In the genomic region with DNA sequence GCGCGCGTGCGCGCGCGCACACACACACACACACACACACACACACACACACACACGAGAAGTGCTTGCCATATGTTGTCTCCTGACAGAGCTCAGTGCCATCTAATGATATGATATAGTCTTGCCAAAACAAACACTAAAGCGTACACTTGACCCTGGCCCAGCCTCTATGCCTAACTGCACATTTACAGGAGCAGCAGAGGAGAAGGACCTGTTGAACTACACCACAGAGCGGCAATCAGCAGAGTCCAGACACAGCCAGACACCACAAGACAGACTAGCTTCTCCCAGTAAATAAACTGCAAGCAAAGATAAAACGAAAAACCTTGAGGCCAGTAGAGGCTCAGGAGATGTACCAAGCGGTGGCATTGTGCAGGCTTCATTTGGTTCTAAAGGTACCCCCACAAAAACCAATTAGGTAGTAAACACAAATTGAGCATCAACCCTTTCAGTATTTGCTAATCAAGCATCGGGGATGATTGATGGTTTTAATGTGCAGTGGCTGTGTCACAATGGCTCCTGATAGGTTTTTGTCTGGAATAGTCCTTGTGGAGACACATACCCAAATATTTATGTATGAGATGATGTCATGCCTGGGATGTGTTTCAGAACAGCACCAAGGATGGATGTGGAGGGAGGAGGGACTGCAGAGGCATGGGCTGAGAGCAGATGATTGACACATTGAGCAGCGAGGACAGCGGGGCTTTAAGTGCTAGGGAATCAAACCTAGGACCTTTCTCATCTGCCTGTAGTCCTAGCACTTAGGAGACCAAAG, we compare ENCODE assay signal across 10 mouse cellular contexts.
A peak's percentile ranks its signal among the peaks of the same experiment; 100 is the strongest.
DNase-seq lines count a peak whose midpoint lies in the region; ATAC-seq lines count a peak whose summit lies in the region.
"Had no signal": no experiment of that assay in that cellular context is flagged by ENCODE, and none has a peak within 500 bp of the region (broad histone marks: within the 10 kb centered on the region; RNA-seq: fewer than 3 reads in every experiment).

No protein-coding gene starts in this region.

- H3K4me1 ChIP-seq in neural tube, embryonic 14.5 days (ENCODE audit: control insufficient read depth, insufficient read depth, low read length) = no peaks in the 10 kb centered on the region
- peaks cover 22% of the 10 kb centered on the region for H3K4me1 ChIP-seq in neural tube, embryonic 15.5 days
- peaks cover 8% of the 10 kb centered on the region for H3K4me1 ChIP-seq in liver, embryonic 16.5 days (ENCODE audit: control insufficient read depth, low read depth, low read length)

- peak; percentile 51; the same call in 1 of the 2 replicates for ATAC-seq in neural tube, embryonic 14.5 days (ENCODE audit: low read depth)
- ATAC-seq in neural tube, embryonic 15.5 days (ENCODE audit: low FRiP score) = no peak
- peak; percentile 77 for ATAC-seq in liver, embryonic 16.5 days (ENCODE audit: low read depth)
- ATAC-seq in activated CD4-positive, CD25-positive, alpha-beta regulatory T cell, adult 4 months = no peak

- no peaks in the 10 kb centered on the region for H3K9me3 ChIP-seq in neural tube, embryonic 14.5 days (ENCODE audit: control insufficient read depth, low read length)
- H3K9me3 ChIP-seq in neural tube, embryonic 15.5 days (replicated peaks) = no peaks in the 10 kb centered on the region
- H3K9me3 ChIP-seq in liver, embryonic 16.5 days (replicated peaks; ENCODE audit: control insufficient read depth, low read length) = no peaks in the 10 kb centered on the region

- H3K36me3 ChIP-seq in neural tube, embryonic 14.5 days (ENCODE audit: control insufficient read depth, insufficient read depth, low read length) = no peaks in the 10 kb centered on the region
- no peaks in the 10 kb centered on the region for H3K36me3 ChIP-seq in neural tube, embryonic 15.5 days
- H3K36me3 ChIP-seq in liver, embryonic 16.5 days (ENCODE audit: control insufficient read depth, insufficient read depth) = no peaks in the 10 kb centered on the region

- WGBS in neural tube, embryonic 14.5 days = 84% methylated on average over 15 of the region's 15 CpGs
- 78% methylated on average over 15 of the region's 15 CpGs for WGBS in neural tube, embryonic 15.5 days
- WGBS in liver, embryonic 16.5 days (ENCODE audit: insufficient replicate concordance) = 43% methylated on average over 15 of the region's 15 CpGs

- no peak overlapping the region for H3K4me3 ChIP-seq in neural tube, embryonic 14.5 days (ENCODE audit: low read depth, low read length)
- H3K4me3 ChIP-seq in neural tube, embryonic 15.5 days (replicated peaks) = no peak overlapping the region
- H3K4me3 ChIP-seq in liver, embryonic 16.5 days (ENCODE audit: low read depth, low read length) = no peak overlapping the region

- peak; percentile 45 for DNase-seq in embryo, embryonic 10.5 days (ENCODE audit: low spot score)
- no peak for DNase-seq in embryo, embryonic 9.5 days (ENCODE audit: extremely low spot score)
- no peak for DNase-seq in testis, postnatal 10 days (ENCODE audit: low spot score)
- no peak for DNase-seq in spleen, adult 12 weeks (ENCODE audit: low spot score)
- DNase-seq: thymus, adult 2 months had no signal

- H3K4me2 ChIP-seq in neural tube, embryonic 14.5 days (ENCODE audit: low read depth, low read length) = no peak overlapping the region
- H3K4me2 ChIP-seq in neural tube, embryonic 15.5 days = no peak overlapping the region
- H3K4me2 ChIP-seq in liver, embryonic 16.5 days (ENCODE audit: low read depth, low read length) = no peak overlapping the region

- H3K27me3 ChIP-seq in neural tube, embryonic 14.5 days (ENCODE audit: control insufficient read depth, insufficient read depth, low read length) = no peaks in the 10 kb centered on the region
- H3K27me3 ChIP-seq in neural tube, embryonic 15.5 days (replicated peaks) = no peaks in the 10 kb centered on the region
- H3K27me3 ChIP-seq in liver, embryonic 16.5 days (ENCODE audit: control insufficient read depth, insufficient read depth, low read depth, low read length) = no peaks in the 10 kb centered on the region

- H3K9ac ChIP-seq in neural tube, embryonic 14.5 days (replicated peaks; ENCODE audit: low read depth, low read length) = no peak overlapping the region
- no peak overlapping the region for H3K9ac ChIP-seq in neural tube, embryonic 15.5 days (replicated peaks)
- H3K9ac ChIP-seq in liver, embryonic 16.5 days (ENCODE audit: low read depth, low read length) = no peak overlapping the region

- no peak overlapping the region for H3K27ac ChIP-seq in neural tube, embryonic 14.5 days (ENCODE audit: low read depth, low read length)
- no peak overlapping the region; the same call in 1 of the 2 replicates for H3K27ac ChIP-seq in neural tube, embryonic 15.5 days (replicated peaks)
- H3K27ac ChIP-seq in liver, embryonic 16.5 days (ENCODE audit: low read length) = no peak overlapping the region
- H3K27ac ChIP-seq: macrophage had no signal

Comparison
In these comparisons a context has a peak if more than half of its experiments do, and no peak if none do; other contexts are left out.
1. ATAC-seq: peak in neural tube, embryonic 14.5 days (single experiment) and liver, embryonic 16.5 days (single experiment); none in neural tube, embryonic 15.5 days (single experiment) and activated CD4-positive, CD25-positive, alpha-beta regulatory T cell, adult 4 months (single experiment).